Mouse (Mus musculus): ENCODE results near the gene Prss36.
A peak's percentile ranks its signal among the peaks of the same experiment; 100 is the strongest.
"Not testable (repeated sequence)": the region's sequence is repeated elsewhere in the genome, so short reads cannot be mapped to it uniquely, and the experiment has no call there.

Prss36 gene

GRCm38 (mm10) chr7:127946470-127947023 is at the start of gene Prss36:
Prss36 (minus strand) TSS chr7:127946725.
- no peak for DNase-seq

GRCm38 (mm10) chr7:127993341-127993977 is 46.9 kb upstream of the Prss36 start, which contains the start of gene Pycard:
Pycard (minus strand) TSS chr7:127993867.
- DNase-seq: peak; percentile 69

DNA sequence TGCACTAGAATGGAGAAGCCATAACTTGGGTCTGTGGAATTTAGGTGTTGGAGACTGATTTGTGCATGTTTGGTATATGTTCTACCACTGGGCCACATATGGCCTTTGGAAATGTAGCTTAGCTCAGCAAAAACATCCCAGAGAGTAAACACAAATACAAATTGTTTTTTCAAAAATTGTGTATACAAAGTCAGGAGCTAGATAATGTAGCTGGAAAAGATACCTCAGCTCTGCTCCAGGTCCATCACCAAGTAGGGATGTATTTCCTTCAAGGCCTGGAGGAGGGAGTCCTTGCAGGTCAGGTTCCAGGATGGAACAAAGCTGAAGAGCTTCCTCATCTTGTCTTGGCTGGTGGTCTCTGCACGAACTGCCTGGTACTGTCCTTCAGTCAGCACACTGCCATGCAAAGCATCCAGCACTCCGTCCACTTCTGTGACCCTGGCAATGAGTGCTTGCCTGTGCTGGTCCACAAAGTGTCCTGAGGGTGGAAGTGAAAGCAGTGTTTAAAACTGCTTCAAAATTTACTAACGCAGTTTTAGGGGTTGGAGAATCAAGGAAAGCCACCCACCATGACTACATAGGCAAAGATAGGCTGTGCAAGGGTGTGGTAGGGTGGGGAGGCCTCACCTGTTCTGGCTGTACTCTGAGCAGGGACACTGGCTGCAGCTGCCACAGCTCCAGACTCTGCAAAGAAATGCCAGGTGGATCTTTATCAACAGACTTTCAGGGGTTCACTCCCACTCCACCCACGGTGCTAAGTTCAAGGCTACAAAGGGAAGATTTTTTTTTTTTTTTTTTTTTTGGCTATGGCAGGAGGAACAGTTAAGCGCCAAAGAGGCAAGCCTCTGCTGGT is 46.2 kb upstream of the Prss36 start:
- DNase-seq: no peak

DNA sequence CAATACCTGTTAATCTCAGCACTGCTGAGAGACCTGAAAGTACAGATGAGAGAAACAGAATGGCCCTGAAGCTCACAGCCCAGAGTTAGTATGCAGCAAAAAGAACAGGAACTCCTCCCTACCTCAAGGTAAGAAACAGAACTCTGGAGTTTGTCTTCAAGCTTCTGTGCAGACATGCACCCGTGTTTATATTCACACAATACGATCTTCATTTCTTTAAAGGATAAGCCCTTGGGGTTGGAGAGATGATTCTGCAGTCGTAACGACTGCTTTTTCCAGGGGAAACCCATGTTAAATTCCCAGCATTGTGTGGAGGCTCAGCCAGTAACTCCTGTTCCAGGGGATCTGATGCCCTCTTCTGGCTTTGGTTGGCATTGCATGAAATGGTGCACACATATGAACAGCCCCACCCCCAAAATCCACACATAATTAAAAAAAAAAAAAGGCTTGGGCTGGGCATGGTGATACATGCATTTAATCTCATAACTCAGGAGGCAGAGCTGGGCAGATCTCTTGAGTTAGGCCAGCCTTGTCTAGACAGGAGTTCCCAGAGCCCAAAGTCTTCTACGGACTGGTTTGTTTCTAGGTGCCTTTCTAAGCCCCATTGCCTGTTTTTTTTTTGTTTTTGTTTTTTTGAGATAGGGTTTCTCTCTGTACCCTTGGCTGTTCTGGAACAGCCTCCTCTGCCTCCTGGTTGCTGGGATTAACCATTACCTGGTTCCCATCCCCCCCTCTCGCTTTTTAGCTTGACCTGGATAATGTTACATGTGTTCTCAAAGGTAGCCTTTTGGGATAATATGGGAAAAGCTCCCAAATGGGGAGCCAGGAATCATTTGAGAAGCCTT is 45.3 kb upstream of the Prss36 start:
- DNase-seq: peak; percentile 55 to 83

- DNase-seq: no peak
These were observed 42.4 kb upstream of the Prss36 start for GRCm38 (mm10) chr7:127988904-127989303.

DNA sequence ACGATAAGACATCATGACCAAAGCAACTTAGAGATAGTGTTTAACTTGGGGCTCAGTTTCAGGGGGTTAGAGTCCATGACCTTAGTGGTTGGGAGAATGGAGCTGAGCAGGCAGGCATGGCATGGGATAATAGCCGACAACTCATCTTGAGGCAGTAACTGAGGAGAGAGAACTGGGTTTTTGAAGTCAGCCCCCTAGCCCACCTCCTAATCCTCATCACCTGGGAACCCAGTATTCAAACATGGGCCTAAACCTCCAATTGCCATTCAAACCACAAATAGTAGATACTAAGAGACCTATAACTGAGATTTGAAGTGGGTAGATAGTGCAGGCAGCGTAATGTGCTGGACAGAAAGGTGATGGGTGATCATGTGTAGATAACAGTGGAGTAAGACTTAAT is 34.1 kb upstream of the Prss36 start:
- DNase-seq: no peak

GRCm38 (mm10) chr7:127978856-127979255 is 32.3 kb upstream of the Prss36 start:
- no peak for DNase-seq

GRCm38 (mm10) chr7:127974413-127974930 is 27.9 kb upstream of the Prss36 start:
- DNase-seq: no peak

- DNase-seq: peak; percentile 83 to 88
These were observed 21.6 kb upstream of the Prss36 start for GRCm38 (mm10) chr7:127967922-127968828.

DNA sequence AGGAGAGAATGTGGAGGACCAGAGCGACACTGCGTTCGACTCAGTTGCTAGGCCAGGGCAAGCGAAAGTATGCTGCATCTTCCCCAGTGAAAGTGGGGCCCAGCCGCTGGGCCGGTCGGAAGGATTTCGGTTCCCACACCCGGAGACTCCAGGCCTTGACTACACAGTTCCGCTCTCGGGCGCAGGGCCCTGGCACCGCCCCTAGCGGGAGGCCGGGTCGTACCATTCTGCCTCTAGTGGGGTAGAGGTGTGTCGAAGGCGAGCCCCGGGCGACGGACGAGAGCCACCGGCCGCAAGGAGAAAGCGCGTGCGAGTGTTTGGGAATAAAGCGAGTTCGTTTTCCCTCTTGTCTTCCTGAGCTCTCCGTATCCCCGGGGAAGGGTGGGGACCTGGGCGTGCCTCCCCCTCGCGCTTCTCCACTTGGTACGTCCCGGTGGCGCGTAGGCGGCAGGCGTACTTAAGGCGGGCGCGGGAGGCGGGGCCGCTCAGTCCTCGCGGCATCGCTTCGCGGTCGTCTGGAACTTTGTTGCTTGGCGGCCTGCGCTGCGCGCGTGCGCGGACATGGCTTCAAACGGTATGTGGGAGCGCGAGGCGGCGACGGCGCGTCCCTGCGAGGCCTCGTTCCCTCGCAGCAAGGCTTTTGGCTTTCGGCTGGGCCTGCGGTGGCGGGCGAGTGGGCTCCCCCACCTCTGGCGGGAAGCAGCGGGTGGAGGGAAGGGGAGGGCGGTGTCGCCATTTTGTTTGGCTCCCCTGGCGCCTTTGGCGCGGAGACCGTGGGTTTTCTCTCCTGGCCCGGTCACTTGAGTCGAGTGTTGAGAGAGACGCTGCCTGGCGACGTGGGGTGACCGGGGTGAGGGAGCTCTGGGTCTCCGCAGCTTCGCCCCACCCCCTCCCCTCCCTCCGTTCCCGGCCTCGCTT is 20.7 kb upstream of the Prss36 start, which contains the start of gene Fus:
TSS of gene Fus (plus strand) at position 454 of the 918 bp plus-strand sequence.
- DNase-seq: peak; percentile 96 to 97

DNA sequence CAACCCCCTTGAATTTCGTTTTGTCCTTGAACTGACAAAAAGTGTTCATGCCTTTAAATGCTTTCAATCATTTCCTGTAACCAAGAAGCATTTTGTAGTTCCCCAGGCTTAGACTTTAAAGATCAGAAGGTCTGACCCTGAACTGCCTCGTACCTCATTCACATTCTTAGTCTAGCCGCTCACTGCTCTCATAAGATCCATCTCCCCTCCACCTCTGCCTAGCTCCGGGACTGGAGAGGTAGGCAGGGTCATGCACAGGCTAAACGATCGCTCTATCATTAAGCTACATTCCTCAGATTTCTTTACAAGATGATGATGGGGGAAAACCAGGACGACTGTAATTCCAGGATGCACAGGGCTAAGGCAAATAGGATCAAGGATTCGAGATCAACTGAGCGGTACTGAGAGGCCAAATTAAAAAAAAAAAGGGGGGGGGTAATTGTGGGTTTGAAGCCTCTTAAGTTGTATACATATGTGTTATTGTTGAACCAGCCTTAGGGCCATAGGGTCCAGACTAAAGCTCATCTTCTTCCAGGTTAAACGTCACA is 19.9 kb upstream of the Prss36 start:
- DNase-seq: no peak

- DNase-seq: no peak
These were observed 12.8 kb upstream of the Prss36 start for GRCm38 (mm10) chr7:127959364-127959763.

DNA sequence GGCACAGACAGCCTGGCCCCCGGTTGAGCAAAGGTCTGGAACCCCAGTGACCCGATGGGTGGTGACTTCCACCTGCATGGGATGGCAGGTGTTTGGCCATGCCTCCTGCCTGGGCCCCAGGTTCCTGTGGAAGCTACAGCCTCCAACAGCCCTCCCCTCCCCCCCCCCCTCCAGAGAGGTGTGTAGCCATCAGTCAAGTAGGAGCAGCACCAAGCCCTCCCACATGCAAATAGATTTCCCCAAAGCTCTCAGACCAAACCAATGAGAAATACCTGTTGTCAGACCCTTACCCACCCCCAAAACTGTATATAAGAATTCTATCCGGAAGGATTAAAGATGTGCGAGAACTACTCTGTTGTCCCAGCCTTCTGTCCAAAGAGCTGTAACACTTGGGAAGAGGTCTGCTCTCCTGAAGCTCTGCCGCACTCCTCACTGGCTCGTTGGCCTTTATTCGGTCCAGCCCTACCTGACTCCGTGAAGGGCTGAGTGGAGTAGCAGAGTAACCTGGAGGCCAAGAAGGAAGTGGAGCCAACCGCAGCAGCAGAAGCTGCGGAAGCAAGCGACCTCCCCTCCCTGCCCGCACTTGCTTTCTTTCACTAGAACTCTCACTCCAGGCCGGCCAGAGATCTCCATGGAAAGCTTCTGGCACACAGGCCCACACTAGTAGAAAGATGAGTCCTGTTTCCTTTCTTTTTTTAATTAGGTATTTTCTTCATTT is 6.5 kb upstream of the Prss36 start:
- DNase-seq: no peak

- DNase-seq: peak; percentile 34 to 55
These were observed 1.9 kb downstream of the Prss36 start for GRCm38 (mm10) chr7:127944614-127945013.

DNA sequence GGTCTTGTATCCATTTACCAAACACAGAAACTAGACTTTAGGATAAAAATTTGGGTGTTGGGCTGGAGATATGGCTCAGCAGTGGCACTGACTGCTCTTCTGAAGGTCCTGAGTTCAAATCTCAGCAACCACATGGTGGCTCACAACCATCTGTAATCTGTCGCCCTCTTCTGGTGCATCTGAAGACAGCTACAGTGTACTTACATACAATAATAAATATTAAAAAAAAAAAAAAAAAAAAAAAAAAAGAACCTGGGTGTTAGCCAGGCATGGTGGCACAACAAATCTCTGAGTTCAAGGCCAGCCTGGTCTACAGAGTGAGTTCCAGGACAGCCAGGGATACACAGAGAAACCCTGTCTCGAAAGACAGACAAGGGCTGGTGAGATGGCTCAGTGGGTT is 4.4 kb downstream of the Prss36 start:
- DNase-seq: not testable (repeated sequence)

DNA sequence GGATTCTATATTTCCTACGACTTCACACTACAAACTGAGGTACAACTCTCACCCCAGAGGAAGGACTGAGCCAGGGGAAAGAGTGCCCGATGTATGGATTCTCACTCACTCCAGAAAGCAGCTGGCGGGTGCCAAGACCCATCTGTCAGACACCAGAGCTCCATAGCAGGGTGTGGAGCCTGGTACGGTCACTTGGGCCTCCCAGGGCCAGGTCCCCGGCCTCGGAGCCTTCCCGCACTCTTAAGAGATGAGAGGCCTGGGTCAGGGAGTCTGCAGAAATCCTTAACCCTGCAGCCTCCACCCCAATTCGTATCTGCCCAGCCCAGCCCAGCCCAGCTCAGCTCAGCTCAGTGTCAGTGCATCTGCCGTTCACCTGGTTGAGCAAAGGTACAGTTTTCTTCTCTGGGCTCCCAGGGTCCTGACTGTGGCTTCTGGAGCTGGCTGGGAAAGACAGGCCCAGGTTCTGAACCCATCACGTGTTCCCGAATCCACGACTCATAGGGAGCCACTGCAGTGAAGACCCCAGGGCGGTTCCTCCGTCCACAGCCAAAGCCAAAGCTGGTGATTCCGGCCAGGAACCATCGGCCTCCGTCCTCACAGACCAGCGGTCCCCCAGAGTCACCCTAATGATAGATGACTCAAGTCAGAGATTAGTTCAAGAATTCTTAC is 10.2 kb downstream of the Prss36 start:
- DNase-seq: no peak

DNA sequence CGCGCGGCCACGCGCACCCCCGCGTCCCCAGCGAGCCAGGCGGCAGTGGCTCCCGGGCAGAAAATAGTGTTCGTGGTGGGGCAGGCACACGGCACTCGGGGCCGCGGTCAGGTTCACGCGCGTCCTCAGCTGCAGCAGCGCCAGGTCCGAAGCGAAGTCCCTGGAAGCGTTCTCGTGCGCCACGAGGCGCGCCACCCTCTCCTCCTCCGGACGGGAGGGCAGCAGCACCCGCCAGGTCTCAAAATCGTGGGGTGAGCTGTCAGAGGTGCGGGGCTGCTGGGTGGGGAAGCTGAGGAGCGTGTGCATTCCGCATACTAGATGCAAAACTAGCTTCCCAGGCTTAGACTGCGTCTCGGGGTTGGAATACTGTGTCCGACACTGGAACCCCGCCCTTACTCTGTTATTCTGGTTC is 10.8 kb downstream of the Prss36 start:
- no peak for DNase-seq

DNA sequence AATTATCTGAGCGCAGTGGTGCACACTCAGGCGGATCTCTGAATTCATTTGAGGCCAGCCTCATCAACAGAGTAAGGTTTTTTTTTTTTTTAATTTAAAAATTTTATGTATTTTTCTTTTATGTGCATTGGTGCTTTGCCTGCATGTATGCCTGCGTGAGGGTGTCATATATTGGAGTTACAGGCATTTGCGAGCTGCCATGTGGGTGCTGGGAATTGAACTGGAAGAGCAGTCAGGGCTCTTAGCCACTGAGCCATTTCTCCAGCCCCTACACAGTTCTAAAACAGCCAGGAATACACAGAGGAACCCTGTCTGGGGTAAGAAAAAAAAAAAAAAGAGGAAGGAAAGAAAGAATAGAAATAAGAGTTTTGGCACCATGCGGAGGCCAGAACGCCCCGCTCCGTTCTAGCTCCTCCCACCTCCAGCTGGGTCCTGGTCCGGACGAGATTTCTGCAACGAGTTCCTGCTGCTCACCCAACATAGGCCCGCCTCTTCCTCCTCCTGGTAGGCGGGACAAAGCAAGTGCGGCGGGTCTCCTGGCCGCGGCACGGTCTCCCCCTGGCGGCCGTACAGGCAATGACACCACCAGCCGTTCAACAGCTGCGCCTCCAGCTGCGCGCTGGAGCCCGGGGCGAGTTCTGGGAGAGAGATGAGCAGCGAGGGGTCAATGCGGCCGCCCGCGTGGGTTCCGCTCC is 11.3 kb downstream of the Prss36 start:
- DNase-seq: peak; percentile 97

Measured in lung, postnatal 4 days (tissue).